Mouse (Mus musculus) myocyte (in vitro differentiated cells): Measurements from ENCODE around the gene Cd200r4. TPM values are rescaled to one million over a fixed set of nuclear protein-coding genes. Genes with fewer than 3 reads are reported as not detected.

Source experiments
- H3K27me3 ChIP-seq: one replicate; pipeline ENCODE4 v1.6.1; 2011; ENCODE audit not compliant: control insufficient read depth, insufficient read depth, insufficient read length
- H3K36me3 ChIP-seq: one replicate; pipeline ENCODE4 v1.6.1; 2011; ENCODE audit not compliant: control insufficient read depth, insufficient read depth
- H3K4me2 ChIP-seq: one replicate; pipeline ENCODE4 v1.6.1; 2011; ENCODE audit warnings: low read depth, control low read depth
- H3K4me3 ChIP-seq: one replicate; pipeline ENCODE4 v1.5.1; 2011; ENCODE audit warnings: mild to moderate bottlenecking, control low read depth, moderate library complexity
- H3K79me2 ChIP-seq: one replicate; pipeline ENCODE4 v1.6.1; 2011; ENCODE audit not compliant: control insufficient read depth, insufficient read depth
- H3ac ChIP-seq: one replicate; pipeline ENCODE4 v1.6.1; 2011; ENCODE audit not compliant: control insufficient read depth, insufficient read length
- CEBPB ChIP-seq: IDR thresholded peaks from 2 replicates; pipeline ENCODE4 v1.6.1; 2011; ENCODE audit warnings: mild to moderate bottlenecking, moderate library complexity; ENCODE audit not compliant: poor library complexity, insufficient read depth, severe bottlenecking
- E2F4 ChIP-seq: IDR thresholded peaks from one replicate; pipeline ENCODE4 v1.6.1; 2011; ENCODE audit warnings: mild to moderate bottlenecking, control low read depth, moderate library complexity; ENCODE audit not compliant: insufficient read depth
- MAX ChIP-seq: IDR thresholded peaks from one replicate; pipeline ENCODE4 v1.6.1; 2011; ENCODE audit warnings: low read depth, mild to moderate bottlenecking, control low read depth
- MYOD1 ChIP-seq, 3 experiments: IDR thresholded peaks; one replicate each; pipeline ENCODE4 v1.6.1; 2011; ENCODE audit warnings: control low read depth in 2 of 3, low read depth in 2 of 3, mild to moderate bottlenecking in 2 of 3, moderate library complexity in 1 of 3; ENCODE audit not compliant: insufficient read length in 2 of 3, control insufficient read depth in 1 of 3
- MYOG ChIP-seq, 3 experiments: IDR thresholded peaks; one replicate each; pipeline ENCODE4 v1.6.1; 2011; ENCODE audit warnings: control low read depth in 2 of 3, low read depth in 2 of 3, mild to moderate bottlenecking in 2 of 3; ENCODE audit not compliant: insufficient read length in 2 of 3, control insufficient read depth in 1 of 3, insufficient read depth in 1 of 3
- POLR2A ChIP-seq: IDR thresholded peaks from one replicate; pipeline ENCODE4 v1.6.1; 2011; ENCODE audit warnings: low read depth, mild to moderate bottlenecking, control low read depth, moderate library complexity; ENCODE audit not compliant: insufficient read length
- POLR2AphosphoS2 ChIP-seq: IDR thresholded peaks from one replicate; pipeline ENCODE4 v1.6.1; 2011; ENCODE audit warnings: low read depth, control low read depth; ENCODE audit not compliant: insufficient read length
- REST ChIP-seq: IDR thresholded peaks from one replicate; pipeline ENCODE4 v1.6.1; 2011; ENCODE audit warnings: mild to moderate bottlenecking, control low read depth, moderate library complexity; ENCODE audit not compliant: insufficient read depth, insufficient read length
- SRF ChIP-seq: IDR thresholded peaks from one replicate; pipeline ENCODE4 v1.6.1; 2011; ENCODE audit warnings: low read depth; ENCODE audit not compliant: control insufficient read depth, insufficient read length
- TCF12 ChIP-seq: IDR thresholded peaks from one replicate; pipeline ENCODE4 v1.6.1; 2011; ENCODE audit warnings: mild to moderate bottlenecking, control low read depth; ENCODE audit not compliant: poor library complexity, insufficient read depth, severe bottlenecking
- TCF3 ChIP-seq: IDR thresholded peaks from one replicate; pipeline ENCODE4 v1.6.1; 2011; ENCODE audit warnings: low read depth, control low read depth; ENCODE audit not compliant: insufficient read length
- USF1 ChIP-seq: IDR thresholded peaks from one replicate; pipeline ENCODE4 v1.6.1; 2011; ENCODE audit warnings: low read depth, mild to moderate bottlenecking, control low read depth, moderate library complexity
- polyA plus RNA-seq: library from polyadenylated mRNA; unstranded; fragments of >200 nt; fragmentation: generic; extraction: Trizol; gene quantifications from one replicate; pipeline ENCODE4 v1.2.1, GENCODE M21; 2012; ENCODE audit warnings: missing spikeins

The Cd200r4 gene
- polyA plus RNA-seq, 1 experiment: 0.02 TPM

GRCm38 (mm10) chr16:44866797-44867196 is 55.3 kb downstream of the Cd200r4 start, which contains the start of gene Cd200r2:
TSS of gene Cd200r2 (plus strand) at chr16:44867097.
- no peak within 1 kb of the TSS for H3K4me2 ChIP-seq
- H3K36me3 ChIP-seq: no peaks in the 10 kb centered on the region
- H3ac ChIP-seq: no peak within 1 kb of the TSS
- no peak for TF ChIP-seq E2F4
- TF ChIP-seq TCF12: no peak
- no peak for TF ChIP-seq MAX
- no peak for TF ChIP-seq POLR2AphosphoS2
- no peaks in the 10 kb centered on the region for H3K79me2 ChIP-seq
- no peaks in the 10 kb centered on the region for H3K27me3 ChIP-seq
- no peak within 1 kb of the TSS for H3K4me3 ChIP-seq

- H3K4me3 ChIP-seq: no peak overlapping the region
- H3K36me3 ChIP-seq: no peaks in the 10 kb centered on the region
- H3K4me2 ChIP-seq: peak overlapping the region; percentile 63
- no peak overlapping the region for H3ac ChIP-seq
- TF ChIP-seq MYOG (IDR thresholded peaks at IDR 0.05; ENCODE audit: control insufficient read depth in 1 of 3, insufficient read depth in 1 of 3, insufficient read length in 2 of 3, low read depth in 2 of 3): no peak
- H3K27me3 ChIP-seq: no peaks in the 10 kb centered on the region
- no peaks in the 10 kb centered on the region for H3K79me2 ChIP-seq
Observed at GRCm38 (mm10) chr16:44875178-44875577, 63.6 kb downstream of the Cd200r4 start.

- no peak overlapping the region for H3K4me2 ChIP-seq
- no peaks in the 10 kb centered on the region for H3K79me2 ChIP-seq
- no peak for TF ChIP-seq TCF12
- TF ChIP-seq E2F4: no peak
- no peak for TF ChIP-seq POLR2A
- no peak for TF ChIP-seq SRF
- no peak for TF ChIP-seq MAX
- TF ChIP-seq REST: no peak
- TF ChIP-seq MYOG (IDR thresholded peaks at IDR 0.05; ENCODE audit: control insufficient read depth in 1 of 3, insufficient read depth in 1 of 3, insufficient read length in 2 of 3, low read depth in 2 of 3): no peak
- no peak for TF ChIP-seq TCF3
- TF ChIP-seq MYOD1 (IDR thresholded peaks at IDR 0.05; ENCODE audit: control insufficient read depth in 1 of 3, insufficient read length in 2 of 3, low read depth in 2 of 3): no peak
- no peak for TF ChIP-seq CEBPB
- TF ChIP-seq USF1: no peak
- TF ChIP-seq POLR2AphosphoS2: no peak
- no peaks in the 10 kb centered on the region for H3K27me3 ChIP-seq
- H3ac ChIP-seq: no peak overlapping the region
- H3K4me3 ChIP-seq: no peak overlapping the region
- no peaks in the 10 kb centered on the region for H3K36me3 ChIP-seq
Observed at GRCm38 (mm10) chr16:44876625-44877024, 65.1 kb downstream of the Cd200r4 start.

GRCm38 (mm10) chr16:44877595-44877994 is 66.1 kb downstream of the Cd200r4 start:
- no peak for TF ChIP-seq CEBPB
- TF ChIP-seq TCF12: no peak
- TF ChIP-seq E2F4: no peak
- no peak for TF ChIP-seq POLR2A
- TF ChIP-seq MYOD1 (IDR thresholded peaks at IDR 0.05; ENCODE audit: control insufficient read depth in 1 of 3, insufficient read length in 2 of 3, low read depth in 2 of 3): no peak
- Histone ChIP-seq H3K4me2 (no peak overlapping the region), H3K27me3 (no peaks in the 10 kb centered on the region), H3ac (no peak overlapping the region), H3K79me2 (no peaks in the 10 kb centered on the region), H3K4me3 (no peak overlapping the region), H3K36me3 (no peaks in the 10 kb centered on the region)

Other genes with a start within 250 kb of the Cd200r4 start
- 6.8 TPM for gene Nepro, start 87.4 kb upstream of the Cd200r4 start, polyA plus RNA-seq
- 8.2 TPM for gene Gtpbp8, start 65.4 kb upstream of the Cd200r4 start, polyA plus RNA-seq
- 0.02 TPM for gene Cd200r1, start 46.0 kb upstream of the Cd200r4 start, polyA plus RNA-seq
- 0.41 TPM for gene Cd200r2, start 55.4 kb downstream of the Cd200r4 start, polyA plus RNA-seq
- gene Cd200r3, start 131.9 kb downstream of the Cd200r4 start, polyA plus RNA-seq: not detected